Mouse (Mus musculus): ENCODE data around the gene Ccdc7a. TPM values are rescaled to one million over a fixed set of nuclear protein-coding genes. Genes with fewer than 3 reads are reported as not detected.
A peak's percentile ranks its signal among the peaks of the same experiment; 100 is the strongest.

The Ccdc7a gene
- total and polyA plus RNA-seq, 3 experiments: not detected

- H3K79me2 ChIP-seq (replicated peaks; ENCODE audit: control insufficient read depth, insufficient read depth, low read length): peaks cover 6% of the 10 kb centered on the region
- no peak overlapping the region for H3K9ac ChIP-seq (ENCODE audit: low read depth, low read length)
- H3K4me1 ChIP-seq (ENCODE audit: control insufficient read depth, insufficient read depth, low read length): peaks cover 11% of the 10 kb centered on the region
- no peak overlapping the region for H3K4me3 ChIP-seq
- H3K27me3 ChIP-seq (ENCODE audit: control insufficient read depth, insufficient read depth, low read length): no peaks in the 10 kb centered on the region
- H3K27ac ChIP-seq: no peak overlapping the region
- no peak for DNase-seq
- H3K36me3 ChIP-seq (ENCODE audit: control insufficient read depth, insufficient read depth, low read length): peaks cover 34% of the 10 kb centered on the region
- no peak for TF ChIP-seq POLR2A (IDR thresholded peaks at IDR 0.05; ENCODE audit: insufficient read depth, low read depth, low read length)
- no peak for TF ChIP-seq EP300 (IDR thresholded peaks at IDR 0.05; ENCODE audit: insufficient read depth, low read depth, low read length)
- TF ChIP-seq CTCF (IDR thresholded peaks at IDR 0.05): no peak
- 38% methylated on average over 3 of the region's 3 CpGs for WGBS
- intact Hi-C loops (cut with DNase I): no loop called here
These were observed 367.4 kb downstream of the Ccdc7a start for GRCm38 (mm10) chr8:128697945-128698344.

GRCm38 (mm10) chr8:128696701-128697397, 368.5 kb downstream of the Ccdc7a start:
- intact Hi-C loops (cut with DNase I): no loop called here
- WGBS: 79% methylated on average over 1 of the region's 1 CpGs

GRCm38 (mm10) chr8:128690056-128690455, 375.3 kb downstream of the Ccdc7a start:
- no peak overlapping the region for H3K27ac ChIP-seq
- H3K4me1 ChIP-seq (ENCODE audit: control insufficient read depth, insufficient read depth, low read length): peaks cover 16% of the 10 kb centered on the region
- intact Hi-C loops (cut with DNase I): no loop called here
- H3K36me3 ChIP-seq (ENCODE audit: control insufficient read depth, insufficient read depth, low read length): peaks cover 37% of the 10 kb centered on the region
- TF ChIP-seq POLR2A (IDR thresholded peaks at IDR 0.05; ENCODE audit: insufficient read depth, low read depth, low read length) (no peak), CTCF (IDR thresholded peaks at IDR 0.05) (no peak), EP300 (IDR thresholded peaks at IDR 0.05; ENCODE audit: insufficient read depth, low read depth, low read length) (no peak)
- 53% methylated on average over 1 of the region's 1 CpGs for WGBS
- H3K79me2 ChIP-seq (replicated peaks; ENCODE audit: control insufficient read depth, insufficient read depth, low read length): peaks cover 8% of the 10 kb centered on the region
- no peak overlapping the region for H3K4me3 ChIP-seq
- no peak overlapping the region for H3K9ac ChIP-seq (ENCODE audit: low read depth, low read length)
- no peaks in the 10 kb centered on the region for H3K27me3 ChIP-seq (ENCODE audit: control insufficient read depth, insufficient read depth, low read length)
- no peak for DNase-seq

More at GRCm38 (mm10) chr8:128696701-128697397, 368.5 kb downstream of the Ccdc7a start:
- Histone ChIP-seq H3K79me2 (replicated peaks; ENCODE audit: control insufficient read depth, insufficient read depth, low read length) (peaks cover 8% of the 10 kb centered on the region), H3K9ac (ENCODE audit: low read depth, low read length) (no peak overlapping the region), H3K27ac (no peak overlapping the region; the same call in 1 of the 2 replicates), H3K27me3 (ENCODE audit: control insufficient read depth, insufficient read depth, low read length) (no peaks in the 10 kb centered on the region), H3K36me3 (ENCODE audit: control insufficient read depth, insufficient read depth, low read length) (peaks cover 40% of the 10 kb centered on the region), H3K4me1 (ENCODE audit: control insufficient read depth, insufficient read depth, low read length) (peaks cover 14% of the 10 kb centered on the region), H3K4me3 (no peak overlapping the region)
- no peak for DNase-seq
- TF ChIP-seq EP300 (IDR thresholded peaks at IDR 0.05; ENCODE audit: insufficient read depth, low read depth, low read length) (no peak), CTCF (IDR thresholded peaks at IDR 0.05) (no peak), POLR2A (IDR thresholded peaks at IDR 0.05; ENCODE audit: insufficient read depth, low read depth, low read length) (no peak)

GRCm38 (mm10) chr8:128688679-128689078, 376.6 kb downstream of the Ccdc7a start:
- no peak for TF ChIP-seq EP300 (IDR thresholded peaks at IDR 0.05; ENCODE audit: insufficient read depth, low read depth, low read length)
- no peak for TF ChIP-seq POLR2A (IDR thresholded peaks at IDR 0.05; ENCODE audit: insufficient read depth, low read depth, low read length)
- no peak for TF ChIP-seq CTCF (IDR thresholded peaks at IDR 0.05)
- no peak overlapping the region for H3K4me3 ChIP-seq
- no peak overlapping the region for H3K27ac ChIP-seq
- DNase-seq: no peak
- 22% methylated on average over 3 of the region's 3 CpGs for WGBS
- intact Hi-C loops (cut with DNase I): loop anchor here (5.0 to 10.0 kb wide), 2 partner anchors 126 to 334 kb away; partner anchors contain the start of gene Nrp1
- no peaks in the 10 kb centered on the region for H3K27me3 ChIP-seq (ENCODE audit: control insufficient read depth, insufficient read depth, low read length)
- no peak overlapping the region for H3K9ac ChIP-seq (ENCODE audit: low read depth, low read length)
- peaks cover 8% of the 10 kb centered on the region; the same call in 1 of the 2 replicates for H3K79me2 ChIP-seq (replicated peaks; ENCODE audit: control insufficient read depth, insufficient read depth, low read length)
- H3K4me1 ChIP-seq (ENCODE audit: control insufficient read depth, insufficient read depth, low read length): peaks cover 15% of the 10 kb centered on the region
- H3K36me3 ChIP-seq (ENCODE audit: control insufficient read depth, insufficient read depth, low read length): peaks cover 32% of the 10 kb centered on the region

GRCm38 (mm10) chr8:128686429-128686990, 378.8 kb downstream of the Ccdc7a start:
- Histone ChIP-seq H3K36me3 (ENCODE audit: control insufficient read depth, insufficient read depth, low read length) (peaks cover 23% of the 10 kb centered on the region), H3K4me1 (ENCODE audit: control insufficient read depth, insufficient read depth, low read length) (peaks cover 11% of the 10 kb centered on the region), H3K27ac (peak overlapping the region; percentile 92), H3K27me3 (ENCODE audit: control insufficient read depth, insufficient read depth, low read length) (no peaks in the 10 kb centered on the region), H3K9ac (ENCODE audit: low read depth, low read length) (peak overlapping the region; percentile 99), H3K79me2 (replicated peaks; ENCODE audit: control insufficient read depth, insufficient read depth, low read length) (peaks cover 6% of the 10 kb centered on the region; the same call in 1 of the 2 replicates), H3K4me3 (peak overlapping the region; percentile 74)
- DNase-seq: no peak
- TF ChIP-seq EP300 (IDR thresholded peaks at IDR 0.05; ENCODE audit: insufficient read depth, low read depth, low read length) (no peak), CTCF (IDR thresholded peaks at IDR 0.05) (no peak), POLR2A (IDR thresholded peaks at IDR 0.05; ENCODE audit: insufficient read depth, low read depth, low read length) (no peak)
- intact Hi-C loops (cut with DNase I): loop anchor here (2.0 to 10.0 kb wide), 3 partner anchors 22 to 332 kb away; partner anchors contain the start of gene Nrp1
- 1% methylated on average over 2 of the region's 2 CpGs for WGBS

All from heart, adult 2 months (tissue).